Mouse (Mus musculus): ENCODE results near the gene Rangap1. TPM values are rescaled to one million over a fixed set of nuclear protein-coding genes. Genes with fewer than 3 reads are reported as not detected.

Rangap1 gene
- polyA plus RNA-seq, 1 experiment from 2014 or later = 17.9 TPM

DNA sequence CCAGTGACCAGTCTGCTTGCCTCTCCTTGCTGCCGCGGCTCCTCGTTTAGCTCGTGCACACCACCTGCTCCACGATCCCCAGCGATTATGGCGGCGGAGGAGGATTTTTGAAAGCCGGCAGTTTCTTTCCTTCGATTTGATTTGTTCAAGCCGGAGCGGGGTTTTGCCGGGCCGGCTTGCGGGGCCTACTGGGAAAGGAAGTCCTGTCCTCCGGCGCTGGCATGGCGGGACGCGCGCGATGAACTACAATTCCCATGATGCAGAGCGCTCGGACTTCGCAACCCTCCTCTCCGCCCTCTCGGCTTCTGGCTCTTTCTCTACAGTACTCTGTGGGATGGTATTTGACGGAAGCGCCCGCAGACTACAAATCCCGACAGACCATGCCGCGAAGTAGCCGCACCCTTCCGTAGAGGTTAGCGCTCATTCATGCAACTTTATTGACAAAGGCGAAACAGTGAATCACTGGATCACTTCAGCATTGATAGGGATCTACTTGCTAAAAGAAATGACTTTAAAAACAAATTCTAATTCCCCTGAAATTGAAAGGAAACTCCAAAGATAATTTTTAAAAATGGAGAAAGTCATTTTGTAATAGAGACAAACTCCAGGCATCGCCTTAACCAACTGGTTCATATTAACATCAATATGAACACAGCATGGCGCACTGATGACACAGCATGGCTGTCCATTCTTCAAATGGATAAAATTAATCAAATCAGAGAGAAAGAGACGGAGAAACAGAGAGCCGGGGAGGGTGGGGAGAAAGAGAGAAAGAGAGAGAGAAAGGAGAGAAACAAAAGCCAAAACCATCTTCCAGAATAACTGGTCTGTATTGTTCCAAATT, 15.3 kb downstream of the Rangap1 start:
- TF ChIP-seq EP300 (IDR thresholded peaks at IDR 0.05) (peak; percentile 79), CTCF (IDR thresholded peaks at IDR 0.05) (no peak)
- H3K4me2 ChIP-seq (replicated peaks; ENCODE audit: low read depth, low read length) = peak overlapping the region; percentile 99
- no peaks in the 10 kb centered on the region for H3K36me3 ChIP-seq (ENCODE audit: insufficient read depth, low read length)
- peak overlapping the region; percentile 91 for H3K4me3 ChIP-seq (ENCODE audit: low read depth, low read length)
- H3K9ac ChIP-seq (replicated peaks; ENCODE audit: low read depth) = peak overlapping the region; percentile 64
- H3K4me1 ChIP-seq (ENCODE audit: insufficient read depth, low read depth, low read length) = peaks cover 8% of the 10 kb centered on the region; the same call in 1 of the 2 replicates
- WGBS = 4% methylated on average over 41 of the region's 41 CpGs
- DNase-seq (ENCODE audit: low spot score) = peak; percentile 100
- no peaks in the 10 kb centered on the region for H3K9me3 ChIP-seq (ENCODE audit: low read length)
- ATAC-seq = peak; percentile 100
- H3K27me3 ChIP-seq (replicated peaks; ENCODE audit: insufficient read depth, low read length) = no peaks in the 10 kb centered on the region
- no peak overlapping the region for H3K27ac ChIP-seq (ENCODE audit: low read length)

DNA sequence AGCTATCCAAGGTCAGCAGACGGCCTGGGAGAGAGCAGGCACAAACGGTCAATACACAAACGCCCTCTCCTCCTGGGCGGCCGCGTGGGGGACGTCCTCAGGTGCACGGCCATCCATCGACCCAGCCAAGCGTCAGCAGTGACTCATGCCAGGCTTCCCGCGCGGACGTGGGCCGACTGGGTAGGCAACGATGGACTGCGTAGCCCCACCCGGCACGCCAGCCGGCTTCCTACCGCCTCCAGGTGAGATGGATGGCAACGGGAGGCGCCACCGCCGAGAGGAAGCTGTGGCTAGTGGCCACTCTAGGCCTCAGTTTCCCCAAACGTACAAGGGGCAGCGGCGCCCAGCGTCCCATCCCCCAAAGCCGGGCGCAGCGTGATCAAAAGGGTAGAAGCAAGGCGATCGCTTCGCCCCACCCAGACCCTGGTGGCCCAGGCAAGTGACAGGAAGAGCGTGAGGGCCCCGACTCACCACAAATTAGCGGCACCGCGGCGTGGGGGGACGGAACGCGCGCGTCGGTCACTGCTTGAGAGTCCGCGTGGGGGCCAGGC, 16.0 kb downstream of the Rangap1 start:
- peak; percentile 11 for ATAC-seq
- H3K4me1 ChIP-seq (ENCODE audit: insufficient read depth, low read depth, low read length) = peaks cover 8% of the 10 kb centered on the region; the same call in 1 of the 2 replicates
- TF ChIP-seq CTCF (IDR thresholded peaks at IDR 0.05) (no peak), EP300 (IDR thresholded peaks at IDR 0.05) (no peak)
- peak overlapping the region; percentile 91 for H3K4me3 ChIP-seq (ENCODE audit: low read depth, low read length)
- under 1% methylated on average over 35 of the region's 49 CpGs for WGBS
- no peaks in the 10 kb centered on the region for H3K36me3 ChIP-seq (ENCODE audit: insufficient read depth, low read length)
- H3K4me2 ChIP-seq (replicated peaks; ENCODE audit: low read depth, low read length) = peak overlapping the region; percentile 99
- H3K9ac ChIP-seq (replicated peaks; ENCODE audit: low read depth) = peak overlapping the region; percentile 64
- no peaks in the 10 kb centered on the region for H3K9me3 ChIP-seq (ENCODE audit: low read length)
- no peaks in the 10 kb centered on the region for H3K27me3 ChIP-seq (replicated peaks; ENCODE audit: insufficient read depth, low read length)
- DNase-seq (ENCODE audit: low spot score) = peak; percentile 32
- H3K27ac ChIP-seq (ENCODE audit: low read length) = no peak overlapping the region

DNA sequence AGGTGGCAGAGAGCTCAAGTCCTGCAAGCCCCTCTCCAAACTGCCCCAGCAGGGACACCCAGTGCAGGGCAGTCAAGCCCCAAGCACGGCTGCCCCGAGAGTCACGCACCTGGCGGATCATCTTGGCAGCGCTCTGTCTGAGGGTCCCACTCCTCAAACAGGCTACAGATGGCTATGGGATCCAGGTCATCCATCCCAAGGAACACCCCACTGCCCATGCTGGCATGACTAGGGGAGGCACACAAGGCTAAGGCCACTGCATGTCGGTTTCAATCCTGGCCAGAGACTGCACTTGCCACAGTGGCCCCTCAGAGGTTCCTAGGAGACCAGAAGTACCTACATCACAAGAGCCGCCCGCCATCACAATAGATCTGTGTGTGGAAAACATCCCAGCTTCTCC, 19.4 kb downstream of the Rangap1 start:
- ATAC-seq (no peak), DNase-seq (ENCODE audit: low spot score) (no peak)
- no peak overlapping the region for H3K27ac ChIP-seq (ENCODE audit: low read length)
- H3K4me1 ChIP-seq (ENCODE audit: insufficient read depth, low read depth, low read length) = peaks cover 8% of the 10 kb centered on the region; the same call in 1 of the 2 replicates
- H3K4me3 ChIP-seq (ENCODE audit: low read depth, low read length) = no peak overlapping the region
- no peaks in the 10 kb centered on the region for H3K27me3 ChIP-seq (replicated peaks; ENCODE audit: insufficient read depth, low read length)
- no peak for TF ChIP-seq EP300 (IDR thresholded peaks at IDR 0.05)
- TF ChIP-seq CTCF (IDR thresholded peaks at IDR 0.05) = no peak
- no peak overlapping the region for H3K9ac ChIP-seq (replicated peaks; ENCODE audit: low read depth)
- 95% methylated on average over 8 of the region's 8 CpGs for whole genome bisulfite sequencing
- H3K36me3 ChIP-seq (ENCODE audit: insufficient read depth, low read length) = no peaks in the 10 kb centered on the region; the same call in 1 of the 2 replicates
- H3K4me2 ChIP-seq (replicated peaks; ENCODE audit: low read depth, low read length) = no peak overlapping the region
- no peaks in the 10 kb centered on the region for H3K9me3 ChIP-seq (ENCODE audit: low read length)

DNA sequence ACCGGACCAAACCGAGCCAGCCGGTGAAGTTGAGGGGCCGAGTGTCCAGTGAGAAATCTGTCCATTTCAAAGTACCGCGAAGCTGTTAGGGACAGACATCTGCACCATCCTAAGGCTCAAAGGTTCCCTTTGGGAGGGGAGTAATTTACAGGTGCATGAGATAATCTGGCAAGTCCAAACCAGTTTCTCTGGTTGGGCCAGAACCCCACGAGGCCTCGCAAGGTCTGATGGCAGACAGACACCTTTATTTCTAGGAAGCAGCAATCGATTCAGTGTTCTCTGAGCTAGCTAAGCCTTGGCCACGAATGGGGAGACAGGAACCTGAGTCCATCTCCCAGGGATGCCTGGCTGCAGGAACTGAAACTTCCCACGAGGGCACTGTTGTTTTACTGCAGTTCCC, 21.7 kb downstream of the Rangap1 start:
- Histone ChIP-seq H3K4me3 (ENCODE audit: low read depth, low read length) (no peak overlapping the region), H3K36me3 (ENCODE audit: insufficient read depth, low read length) (peaks cover 10% of the 10 kb centered on the region; the same call in 1 of the 2 replicates), H3K4me1 (ENCODE audit: insufficient read depth, low read depth, low read length) (peaks cover 3% of the 10 kb centered on the region; the same call in 1 of the 2 replicates), H3K27ac (ENCODE audit: low read length) (no peak overlapping the region), H3K9ac (replicated peaks; ENCODE audit: low read depth) (no peak overlapping the region), H3K4me2 (replicated peaks; ENCODE audit: low read depth, low read length) (no peak overlapping the region), H3K27me3 (replicated peaks; ENCODE audit: insufficient read depth, low read length) (no peaks in the 10 kb centered on the region), H3K9me3 (ENCODE audit: low read length) (no peaks in the 10 kb centered on the region)
- WGBS = 87% methylated on average over 11 of the region's 11 CpGs
- DNase-seq (ENCODE audit: low spot score) (no peak), ATAC-seq (no peak)
- TF ChIP-seq EP300 (IDR thresholded peaks at IDR 0.05) = no peak
- TF ChIP-seq CTCF (IDR thresholded peaks at IDR 0.05) = no peak

DNA sequence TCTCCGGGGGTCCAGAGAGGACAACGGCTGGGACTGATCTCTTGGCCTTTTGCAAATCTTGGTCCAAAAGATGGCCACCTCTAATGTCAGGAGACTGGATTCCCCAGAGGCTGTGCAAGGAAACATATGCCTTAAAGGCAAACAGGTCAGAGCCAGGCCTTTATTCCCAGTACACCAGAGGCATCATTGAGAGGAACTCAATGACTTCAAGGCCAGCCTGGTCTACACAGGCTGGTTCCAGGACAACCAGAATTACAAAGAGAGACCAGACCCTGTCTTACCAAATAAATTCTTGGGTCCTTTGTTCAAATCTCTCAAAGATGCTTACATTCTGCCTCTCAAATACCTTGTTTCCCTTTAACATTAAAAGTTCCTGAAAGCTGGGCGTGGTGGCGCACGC, 23.0 kb downstream of the Rangap1 start:
- H3K9me3 ChIP-seq (ENCODE audit: low read length) = no peaks in the 10 kb centered on the region
- no peak overlapping the region for H3K9ac ChIP-seq (replicated peaks; ENCODE audit: low read depth)
- H3K36me3 ChIP-seq (ENCODE audit: insufficient read depth, low read length) = peaks cover 10% of the 10 kb centered on the region; the same call in 1 of the 2 replicates
- TF ChIP-seq EP300 (IDR thresholded peaks at IDR 0.05) (no peak), CTCF (IDR thresholded peaks at IDR 0.05) (no peak)
- H3K4me2 ChIP-seq (replicated peaks; ENCODE audit: low read depth, low read length) = no peak overlapping the region
- H3K27me3 ChIP-seq (replicated peaks; ENCODE audit: insufficient read depth, low read length) = no peaks in the 10 kb centered on the region
- ATAC-seq (no peak), DNase-seq (ENCODE audit: low spot score) (no peak)
- WGBS = 93% methylated on average over 5 of the region's 5 CpGs
- H3K27ac ChIP-seq (ENCODE audit: low read length) = no peak overlapping the region
- no peaks in the 10 kb centered on the region for H3K4me1 ChIP-seq (ENCODE audit: insufficient read depth, low read depth, low read length)
- H3K4me3 ChIP-seq (ENCODE audit: low read depth, low read length) = no peak overlapping the region

DNA sequence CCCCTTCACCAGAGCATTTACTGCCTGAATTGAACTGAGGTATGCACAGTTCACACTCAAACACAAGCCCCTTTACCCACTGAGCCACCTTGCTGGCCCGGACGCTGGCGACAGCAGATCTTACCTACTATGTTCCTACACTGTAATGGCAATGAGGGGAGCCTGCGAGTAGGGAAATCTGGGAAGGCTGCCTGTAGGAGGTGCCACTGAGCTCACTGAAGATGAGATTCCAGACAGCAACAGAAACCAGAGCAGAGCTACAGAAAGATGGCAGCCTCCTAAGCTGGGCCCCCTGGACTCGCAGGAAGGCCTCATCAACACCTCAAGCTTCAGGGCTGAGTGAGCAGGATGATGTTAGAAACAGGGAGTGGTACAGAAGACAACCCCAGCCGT, 26.2 kb downstream of the Rangap1 start:
- Histone ChIP-seq H3K27me3 (replicated peaks; ENCODE audit: insufficient read depth, low read length) (no peaks in the 10 kb centered on the region), H3K4me3 (ENCODE audit: low read depth, low read length) (no peak overlapping the region), H3K4me2 (replicated peaks; ENCODE audit: low read depth, low read length) (no peak overlapping the region), H3K36me3 (ENCODE audit: insufficient read depth, low read length) (peaks cover 18% of the 10 kb centered on the region), H3K4me1 (ENCODE audit: insufficient read depth, low read depth, low read length) (no peaks in the 10 kb centered on the region), H3K27ac (ENCODE audit: low read length) (no peak overlapping the region), H3K9me3 (ENCODE audit: low read length) (no peaks in the 10 kb centered on the region), H3K9ac (replicated peaks; ENCODE audit: low read depth) (no peak overlapping the region)
- TF ChIP-seq EP300 (IDR thresholded peaks at IDR 0.05) (no peak), CTCF (IDR thresholded peaks at IDR 0.05) (no peak)
- ATAC-seq = no peak
- no peak for DNase-seq (ENCODE audit: low spot score)
- WGBS = 89% methylated on average over 6 of the region's 6 CpGs

All from lung, postnatal 0 days (tissue).